Mouse (Mus musculus) ES-E14 (cell line): Measurements from ENCODE around the gene Dynlt1a.
"Not testable (repeated sequence)": the region's sequence is repeated elsewhere in the genome, so short reads cannot be mapped to it uniquely, and the experiment has no call there.

Source experiments
- CHD2 ChIP-seq: IDR thresholded peaks from 2 replicates; pipeline ENCODE4 v1.6.1; 2014; ENCODE audit warnings: mild to moderate bottlenecking, low read depth, low read length, inconsistent platforms
- HCFC1 ChIP-seq: IDR thresholded peaks from 2 replicates; pipeline ENCODE4 v1.6.1; 2012; ENCODE audit warnings: low read length, inconsistent platforms, borderline replicate concordance; ENCODE audit not compliant: insufficient read depth
- MAFK ChIP-seq: IDR thresholded peaks from 2 replicates; pipeline ENCODE4 v1.6.1; 2014; ENCODE audit warnings: mild to moderate bottlenecking, low read depth, low read length, inconsistent platforms; ENCODE audit not compliant: insufficient read depth
- ZC3H11A ChIP-seq: IDR thresholded peaks from 2 replicates; pipeline ENCODE4 v1.6.1; 2012; ENCODE audit warnings: low read depth, mild to moderate bottlenecking, inconsistent platforms, low read length, borderline replicate concordance
- ZNF384 ChIP-seq: IDR thresholded peaks from 2 replicates; pipeline ENCODE4 v1.6.1; 2012; ENCODE audit warnings: low read depth, low read length, inconsistent platforms

DNA sequence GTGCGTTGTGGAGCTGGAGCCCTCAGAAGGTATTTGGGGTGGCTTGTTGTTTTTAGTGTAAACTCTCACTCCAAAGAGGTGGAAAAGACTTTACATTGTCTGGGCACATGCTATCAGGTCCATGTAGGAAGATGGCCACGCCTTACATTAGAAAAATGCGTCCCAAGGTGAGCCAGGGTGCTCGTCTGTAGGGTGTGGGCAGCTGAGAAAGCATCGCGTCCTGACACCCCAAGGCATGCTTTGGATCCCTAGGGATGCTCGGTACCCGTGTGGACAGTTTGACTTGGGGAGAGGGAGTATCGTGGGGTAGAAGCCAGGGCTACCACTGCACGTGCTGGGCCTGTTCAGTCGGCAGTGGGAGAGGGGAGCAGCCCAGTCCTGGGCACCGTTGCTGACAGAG lies 28.3 kb downstream of the Dynlt1a start:
- TF ChIP-seq MAFK, ZNF384, HCFC1, CHD2, ZC3H11A: not testable (repeated sequence)
